Mouse (Mus musculus) adrenal gland, adult 18-20 months (tissue): ENCODE results near the gene Fgf23. TPM values are rescaled to one million over a fixed set of nuclear protein-coding genes. Genes with fewer than 3 reads are reported as not detected.

ENCODE experiments used
- DNase-seq, 2 experiments: peaks; one replicate each; pipeline ENCODE4 v3.0.0; 2021 to 2022; ENCODE audit warnings: low spot score in 2 of 2
- total RNA-seq, 2 experiments: library from RNA; stranded (reverse); gene quantifications; 1 replicate in 1 of 2; 2 replicates in 1 of 2; pipeline ENCODE4 v1.2.3; 2021

Gene Fgf23
- total RNA-seq, 2 experiments from 2014 or later: not detected

- DNase-seq: no peak
These were observed 42.2 kb downstream of the Fgf23 start for GRCm38 (mm10) chr6:127114753-127115456.

- DNase-seq: peak in 1 of 2 experiments; percentile 39
These were observed 49.6 kb downstream of the Fgf23 start for GRCm38 (mm10) chr6:127122221-127122806.

GRCm38 (mm10) chr6:127122996-127123395, 50.3 kb downstream of the Fgf23 start:
- no peak for DNase-seq

GRCm38 (mm10) chr6:127123506-127123905, 50.8 kb downstream of the Fgf23 start:
- DNase-seq: no peak

GRCm38 (mm10) chr6:127129659-127130058, 57.0 kb downstream of the Fgf23 start:
- no peak for DNase-seq

GRCm38 (mm10) chr6:127130377-127130776, 57.7 kb downstream of the Fgf23 start:
- DNase-seq: no peak

Other genes with a start within 250 kb of the Fgf23 start
- 100 to 1,000 TPM; 233 to 311 TPM for gene Ndufa9, start 223.8 kb upstream of the Fgf23 start, total RNA-seq
- gene Akap3, start 219.8 kb upstream of the Fgf23 start, total RNA-seq: not detected
- gene Dyrk4, start 151.1 kb upstream of the Fgf23 start, total RNA-seq: not detected
- under 1 TPM; 0.58 to 0.76 TPM for gene Rad51ap1, start 133.3 kb upstream of the Fgf23 start, total RNA-seq
- 10 to 100 TPM; 16.9 to 17.5 TPM for gene D6Wsu163e, start 132.9 kb upstream of the Fgf23 start, total RNA-seq
- gene Fgf6, start 57.3 kb upstream of the Fgf23 start, total RNA-seq: not detected
- gene Tigar, start 36.7 kb downstream of the Fgf23 start, total RNA-seq: 10 to 100 TPM; 16.5 to 21.9 TPM
- gene Ccnd2, start 79.3 kb downstream of the Fgf23 start, total RNA-seq: 100 to 1,000 TPM; 471 to 478 TPM